In the genomic region with DNA sequence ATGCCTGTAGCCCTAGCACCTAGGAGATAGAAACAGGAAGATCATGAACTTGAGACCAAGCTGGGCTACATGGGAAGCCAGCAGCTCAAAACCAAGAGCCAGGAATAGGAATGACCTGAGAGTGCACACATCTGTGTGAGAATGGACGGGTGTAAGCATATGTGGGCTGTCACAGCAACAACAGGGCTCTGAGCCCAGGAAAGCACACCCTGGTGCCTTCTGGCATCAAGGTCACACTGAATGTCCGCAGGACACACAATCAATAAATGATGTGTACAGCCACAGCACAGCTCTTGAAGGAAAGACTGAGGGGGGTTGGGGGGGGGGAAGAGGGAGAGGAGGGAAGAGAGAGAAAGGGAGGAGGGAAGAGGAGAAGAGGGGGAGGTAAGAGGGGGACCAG, we compare ENCODE assay signal across 20 mouse cellular contexts. TPM values are rescaled to one million over a fixed set of nuclear protein-coding genes. Genes with fewer than 3 reads are reported as not detected.
DNase-seq lines count a peak whose midpoint lies in the region; ATAC-seq and TF ChIP-seq lines count a peak whose summit lies in the region.
"Had no signal": no experiment of that assay in that cellular context is flagged by ENCODE, and none has a peak within 500 bp of the region (broad histone marks: within the 10 kb centered on the region; RNA-seq: fewer than 3 reads in every experiment).

No protein-coding gene starts in this region.

- H3K27me3 ChIP-seq in intestine, embryonic 15.5 days (replicated peaks): no peaks in the 10 kb centered on the region
- no peaks in the 10 kb centered on the region for H3K27me3 ChIP-seq in intestine, postnatal 0 days (replicated peaks; ENCODE audit: control insufficient read depth, insufficient read depth, low read length)
- H3K27me3 ChIP-seq in liver, embryonic 13.5 days: no peaks in the 10 kb centered on the region
- H3K27me3 ChIP-seq in stomach, embryonic 15.5 days (replicated peaks): no peaks in the 10 kb centered on the region
- H3K27me3 ChIP-seq in stomach, postnatal 0 days (ENCODE audit: control insufficient read depth, insufficient read depth, low read length): no peaks in the 10 kb centered on the region
- no peaks in the 10 kb centered on the region for H3K27me3 ChIP-seq in stomach, embryonic 16.5 days (ENCODE audit: control insufficient read depth, insufficient read depth, low read length)
- no peaks in the 10 kb centered on the region for H3K27me3 ChIP-seq in lung, postnatal 0 days (replicated peaks; ENCODE audit: insufficient read depth, low read length)
- H3K27me3 ChIP-seq: embryonic facial prominence, embryonic 12.5 days; forebrain, embryonic 13.5 days; forebrain, embryonic 15.5 days had no signal

- TF ChIP-seq EP300 in stomach, postnatal 0 days (optimal IDR thresholded peaks at IDR 0.05): no peak
- no peak for TF ChIP-seq EP300 in lung, postnatal 0 days (IDR thresholded peaks at IDR 0.05)

- peak; percentile 55; the same call in 1 of the 2 replicates for ATAC-seq in intestine, embryonic 15.5 days
- no peak for ATAC-seq in intestine, postnatal 0 days
- ATAC-seq in liver, embryonic 13.5 days (ENCODE audit: low read depth): no peak
- peak; percentile 68; the same call in 1 of the 2 replicates for ATAC-seq in stomach, embryonic 15.5 days (ENCODE audit: insufficient read depth, low FRiP score, low read depth)
- no peak for ATAC-seq in stomach, postnatal 0 days (ENCODE audit: low FRiP score, low TSS enrichment)
- ATAC-seq in stomach, embryonic 16.5 days (ENCODE audit: insufficient read depth, low FRiP score): peak; percentile 37; the same call in 1 of the 2 replicates
- ATAC-seq in lung, postnatal 0 days: no peak
- ATAC-seq: forebrain, embryonic 13.5 days; forebrain, embryonic 15.5 days had no signal

- H3K9ac ChIP-seq in intestine, embryonic 15.5 days: no peak overlapping the region
- no peak overlapping the region for H3K9ac ChIP-seq in intestine, postnatal 0 days (ENCODE audit: low read depth, low read length)
- H3K9ac ChIP-seq in liver, embryonic 13.5 days: 0 out of 2 replicates have a peak overlapping the region, but pooled peaks have one; percentile 33
- no peak overlapping the region for H3K9ac ChIP-seq in stomach, embryonic 15.5 days
- no peak overlapping the region for H3K9ac ChIP-seq in stomach, postnatal 0 days (ENCODE audit: low read length)
- no peak overlapping the region for H3K9ac ChIP-seq in stomach, embryonic 16.5 days (ENCODE audit: low read length)
- no peak overlapping the region for H3K9ac ChIP-seq in lung, postnatal 0 days (replicated peaks; ENCODE audit: low read depth)
- H3K9ac ChIP-seq: embryonic facial prominence, embryonic 12.5 days; forebrain, embryonic 13.5 days; forebrain, embryonic 15.5 days had no signal

- H3K9me3 ChIP-seq in intestine, embryonic 15.5 days: no peaks in the 10 kb centered on the region
- no peaks in the 10 kb centered on the region for H3K9me3 ChIP-seq in intestine, postnatal 0 days (ENCODE audit: control insufficient read depth)
- H3K9me3 ChIP-seq in liver, embryonic 13.5 days (replicated peaks): no peaks in the 10 kb centered on the region
- no peaks in the 10 kb centered on the region for H3K9me3 ChIP-seq in stomach, embryonic 15.5 days
- no peaks in the 10 kb centered on the region for H3K9me3 ChIP-seq in stomach, postnatal 0 days (ENCODE audit: control insufficient read depth, low read length)
- H3K9me3 ChIP-seq in stomach, embryonic 16.5 days (replicated peaks; ENCODE audit: control insufficient read depth, low read length): no peaks in the 10 kb centered on the region
- H3K9me3 ChIP-seq in lung, postnatal 0 days (ENCODE audit: low read length): no peaks in the 10 kb centered on the region
- H3K9me3 ChIP-seq: embryonic facial prominence, embryonic 10.5 days; embryonic facial prominence, embryonic 12.5 days; forebrain, embryonic 13.5 days; forebrain, embryonic 15.5 days had no signal

- H3K4me3 ChIP-seq in intestine, embryonic 15.5 days (replicated peaks): no peak overlapping the region
- H3K4me3 ChIP-seq in intestine, postnatal 0 days (ENCODE audit: low read depth, low read length): no peak overlapping the region
- H3K4me3 ChIP-seq in liver, embryonic 13.5 days (replicated peaks): no peak overlapping the region
- no peak overlapping the region for H3K4me3 ChIP-seq in stomach, embryonic 15.5 days (replicated peaks)
- H3K4me3 ChIP-seq in stomach, postnatal 0 days (ENCODE audit: low read depth, low read length): no peak overlapping the region
- no peak overlapping the region for H3K4me3 ChIP-seq in stomach, embryonic 16.5 days (replicated peaks; ENCODE audit: low read length)
- no peak overlapping the region for H3K4me3 ChIP-seq in lung, postnatal 0 days (ENCODE audit: low read depth, low read length)
- H3K4me3 ChIP-seq: embryonic facial prominence, embryonic 10.5 days; embryonic facial prominence, embryonic 12.5 days; forebrain, embryonic 13.5 days; forebrain, embryonic 15.5 days had no signal

- H3K4me1 ChIP-seq in intestine, embryonic 15.5 days (replicated peaks): no peaks in the 10 kb centered on the region
- H3K4me1 ChIP-seq in intestine, postnatal 0 days (replicated peaks; ENCODE audit: control insufficient read depth, insufficient read depth, low read length): no peaks in the 10 kb centered on the region
- no peaks in the 10 kb centered on the region; the same call in 1 of the 2 replicates for H3K4me1 ChIP-seq in liver, embryonic 13.5 days (replicated peaks)
- no peaks in the 10 kb centered on the region for H3K4me1 ChIP-seq in stomach, embryonic 15.5 days
- H3K4me1 ChIP-seq in stomach, postnatal 0 days (replicated peaks; ENCODE audit: control insufficient read depth, insufficient read depth): no peaks in the 10 kb centered on the region
- H3K4me1 ChIP-seq in stomach, embryonic 16.5 days (ENCODE audit: control insufficient read depth, insufficient read depth, low read length): no peaks in the 10 kb centered on the region
- no peaks in the 10 kb centered on the region for H3K4me1 ChIP-seq in lung, postnatal 0 days (ENCODE audit: insufficient read depth, low read depth, low read length)
- H3K4me1 ChIP-seq: embryonic facial prominence, embryonic 10.5 days; embryonic facial prominence, embryonic 12.5 days; forebrain, embryonic 13.5 days; forebrain, embryonic 15.5 days had no signal

- no peak overlapping the region for H3K27ac ChIP-seq in intestine, embryonic 15.5 days
- H3K27ac ChIP-seq in intestine, postnatal 0 days (ENCODE audit: low read depth, low read length): no peak overlapping the region
- H3K27ac ChIP-seq in liver, embryonic 13.5 days: no peak overlapping the region
- H3K27ac ChIP-seq in stomach, embryonic 15.5 days: 0 out of 2 replicates have a peak overlapping the region, but pooled peaks have one; percentile 35
- H3K27ac ChIP-seq in stomach, postnatal 0 days (replicated peaks): no peak overlapping the region
- H3K27ac ChIP-seq in stomach, embryonic 16.5 days (ENCODE audit: low read length): no peak overlapping the region
- H3K27ac ChIP-seq in lung, postnatal 0 days (ENCODE audit: low read length): no peak overlapping the region
- H3K27ac ChIP-seq: embryonic facial prominence, embryonic 10.5 days; embryonic facial prominence, embryonic 12.5 days; forebrain, embryonic 13.5 days; forebrain, embryonic 15.5 days had no signal

- no peak for DNase-seq in liver, embryonic 13.5 days
- DNase-seq in liver: no peak
- no peak for DNase-seq in stomach, postnatal 0 days (ENCODE audit: low spot score)
- no peak for DNase-seq in lung, postnatal 0 days (ENCODE audit: low spot score)
- DNase-seq: adrenal gland, adult 8-10 months; adrenal gland, postnatal 14 days; adrenal gland, postnatal 36 days; cerebellum, adult 11-12 months; cerebellum, adult 2 months; cerebellum, adult 9-10 months; cerebellum, postnatal 10 days; cerebellum, postnatal 25 days had no signal

- H3K36me3 ChIP-seq in intestine, embryonic 15.5 days: peaks cover 32% of the 10 kb centered on the region
- H3K36me3 ChIP-seq in intestine, postnatal 0 days (ENCODE audit: control insufficient read depth, insufficient read depth): peaks cover 75% of the 10 kb centered on the region
- H3K36me3 ChIP-seq in liver, embryonic 13.5 days: peaks cover 83% of the 10 kb centered on the region
- peaks cover 26% of the 10 kb centered on the region for H3K36me3 ChIP-seq in stomach, embryonic 15.5 days
- peaks cover 28% of the 10 kb centered on the region for H3K36me3 ChIP-seq in stomach, postnatal 0 days (ENCODE audit: control insufficient read depth, insufficient read depth, low read length)
- H3K36me3 ChIP-seq in stomach, embryonic 16.5 days (ENCODE audit: control insufficient read depth, insufficient read depth, low read length): peaks cover 20% of the 10 kb centered on the region
- H3K36me3 ChIP-seq in lung, postnatal 0 days (ENCODE audit: insufficient read depth, low read length): peaks cover 39% of the 10 kb centered on the region

- TF ChIP-seq CTCF in intestine, postnatal 0 days (IDR thresholded peaks at IDR 0.05; ENCODE audit: low read depth): no peak
- no peak for TF ChIP-seq CTCF in stomach, postnatal 0 days (IDR thresholded peaks at IDR 0.05; ENCODE audit: low read depth)
- TF ChIP-seq CTCF in lung, postnatal 0 days (IDR thresholded peaks at IDR 0.05): no peak

- no peak overlapping the region for H3K4me2 ChIP-seq in intestine, embryonic 15.5 days (replicated peaks)
- H3K4me2 ChIP-seq in intestine, postnatal 0 days (replicated peaks; ENCODE audit: low read depth): no peak overlapping the region
- no peak overlapping the region for H3K4me2 ChIP-seq in liver, embryonic 13.5 days
- H3K4me2 ChIP-seq in stomach, embryonic 15.5 days: no peak overlapping the region
- H3K4me2 ChIP-seq in stomach, postnatal 0 days (replicated peaks; ENCODE audit: low read depth): no peak overlapping the region
- H3K4me2 ChIP-seq in stomach, embryonic 16.5 days (ENCODE audit: low read depth, low read length): no peak overlapping the region
- no peak overlapping the region for H3K4me2 ChIP-seq in lung, postnatal 0 days (replicated peaks; ENCODE audit: low read depth, low read length)
- H3K4me2 ChIP-seq: embryonic facial prominence, embryonic 12.5 days; forebrain, embryonic 13.5 days; forebrain, embryonic 15.5 days had no signal

- WGBS in intestine, embryonic 15.5 days: 79% methylated on average over 2 of the region's 2 CpGs
- WGBS in intestine, postnatal 0 days: 68% methylated on average over 2 of the region's 2 CpGs
- 59% methylated on average over 2 of the region's 2 CpGs for WGBS in liver, embryonic 13.5 days (ENCODE audit: insufficient replicate concordance)
- WGBS in stomach, embryonic 15.5 days: 84% methylated on average over 2 of the region's 2 CpGs
- 78% methylated on average over 2 of the region's 2 CpGs for WGBS in stomach, postnatal 0 days
- WGBS in stomach, embryonic 16.5 days: 65% methylated on average over 2 of the region's 2 CpGs
- WGBS in lung, postnatal 0 days: 80% methylated on average over 2 of the region's 2 CpGs

RNA-seq across cellular contexts. Expression of a gene that starts 28.4 kb away (rescaled TPM):
- 32.9 and 35.1 TPM in 2 replicates for polyA plus RNA-seq in intestine, embryonic 15.5 days (2015; fragmentation: Nextera tagmentation; extraction: Ambion mirVana)
- 27.3 and 29.6 TPM in 2 replicates for polyA plus RNA-seq in intestine, postnatal 0 days (2015; fragmentation: Nextera tagmentation; extraction: Ambion mirVana)
- polyA plus RNA-seq in liver, embryonic 13.5 days (2015; fragmentation: Nextera tagmentation; extraction: Ambion mirVana): 18.4 and 22.7 TPM in 2 replicates
- 30.1 and 33.1 TPM in 2 replicates for polyA plus RNA-seq in stomach, embryonic 15.5 days (2015; fragmentation: Nextera tagmentation; extraction: Ambion mirVana)
- 16.6 TPM in 2 replicates for polyA plus RNA-seq in stomach, postnatal 0 days (2015; fragmentation: Nextera tagmentation; extraction: Ambion mirVana)
- 34.2 and 36.7 TPM in 2 replicates for polyA plus RNA-seq in stomach, embryonic 16.5 days (2015; fragmentation: Nextera tagmentation; extraction: Ambion mirVana)
- 25.9 and 28.0 TPM in 2 replicates for polyA plus RNA-seq in lung, postnatal 0 days (2015; fragmentation: Nextera tagmentation; extraction: Ambion mirVana)

Comparison
In these comparisons a context has a peak if more than half of its experiments do, and no peak if none do; other contexts are left out.
1. ATAC-seq: peak in intestine, embryonic 15.5 days (single experiment), stomach, embryonic 15.5 days (single experiment) and stomach, embryonic 16.5 days (single experiment); none in intestine, postnatal 0 days (single experiment), liver, embryonic 13.5 days (single experiment), stomach, postnatal 0 days (single experiment) and lung, postnatal 0 days (single experiment).